ENCODE assay signal across 24 mouse cellular contexts in genomic region chr2:60203733-60204132, GRCm38 (mm10). TPM values are rescaled to one million over a fixed set of nuclear protein-coding genes. Genes with fewer than 3 reads are reported as not detected.
DNase-seq lines count a peak whose midpoint lies in the region; ATAC-seq and TF ChIP-seq lines count a peak whose summit lies in the region.
"Had no signal": no experiment of that assay in that cellular context is flagged by ENCODE, and none has a peak within 500 bp of the region (broad histone marks: within the 10 kb centered on the region; RNA-seq: fewer than 3 reads in every experiment).

No protein-coding gene starts in this region.

- WGBS in liver, embryonic 11.5 days = 83% methylated on average over 4 of the region's 4 CpGs
- WGBS in liver, embryonic 12.5 days (ENCODE audit: insufficient replicate concordance) = 67% methylated on average over 4 of the region's 4 CpGs
- WGBS in intestine, postnatal 0 days = 48% methylated on average over 4 of the region's 4 CpGs

- no peaks in the 10 kb centered on the region for H3K9me3 ChIP-seq in liver, embryonic 11.5 days (ENCODE audit: control insufficient read depth, low read length)
- H3K9me3 ChIP-seq in liver, embryonic 12.5 days (replicated peaks) = no peaks in the 10 kb centered on the region
- no peaks in the 10 kb centered on the region for H3K9me3 ChIP-seq in MEL (replicated peaks; ENCODE audit: insufficient read depth, low read length)
- H3K9me3 ChIP-seq in intestine, postnatal 0 days (ENCODE audit: control insufficient read depth) = no peaks in the 10 kb centered on the region
- H3K9me3 ChIP-seq: forebrain, embryonic 10.5 days; forebrain, embryonic 13.5 days; heart, embryonic 10.5 days; heart, embryonic 13.5 days had no signal

- peaks cover 7% of the 10 kb centered on the region for H3K79me2 ChIP-seq in MEL (ENCODE audit: control insufficient read depth, insufficient read depth, low read length, poor library complexity)

- no peak overlapping the region for H3K4me3 ChIP-seq in liver, embryonic 11.5 days (ENCODE audit: low read depth, low read length)
- H3K4me3 ChIP-seq in liver, embryonic 12.5 days = no peak overlapping the region
- peak overlapping the region; percentile 3 to 21; a peak in 1 of 4 replicates for H3K4me3 ChIP-seq in MEL (ENCODE audit: control insufficient read depth in 1 of 2, insufficient read depth in 1 of 2, low read depth in 2 of 2, low read length in 2 of 2)
- no peak overlapping the region for H3K4me3 ChIP-seq in intestine, postnatal 0 days (ENCODE audit: low read depth, low read length)
- H3K4me3 ChIP-seq: forebrain, embryonic 10.5 days; forebrain, embryonic 13.5 days; heart, adult 2 months; heart, embryonic 10.5 days; heart, embryonic 13.5 days had no signal

- H3K4me2 ChIP-seq in liver, embryonic 11.5 days = peak overlapping the region; percentile 28
- no peak overlapping the region for H3K4me2 ChIP-seq in liver, embryonic 12.5 days
- H3K4me2 ChIP-seq in intestine, postnatal 0 days (replicated peaks; ENCODE audit: low read depth) = no peak overlapping the region; the same call in 1 of the 2 replicates
- H3K4me2 ChIP-seq: forebrain, embryonic 13.5 days; heart, embryonic 13.5 days; hindbrain, embryonic 14.5 days had no signal

- no peak overlapping the region for H3K9ac ChIP-seq in liver, embryonic 11.5 days (ENCODE audit: low read depth, low read length)
- H3K9ac ChIP-seq in liver, embryonic 12.5 days = no peak overlapping the region
- H3K9ac ChIP-seq in MEL (ENCODE audit: control insufficient read depth, low read depth, low read length, poor library complexity, severe bottlenecking) = peak overlapping the region; percentile 41
- H3K9ac ChIP-seq in intestine, postnatal 0 days (ENCODE audit: low read depth, low read length) = no peak overlapping the region
- H3K9ac ChIP-seq: forebrain, embryonic 13.5 days; heart, embryonic 13.5 days; hindbrain, embryonic 14.5 days had no signal

- no peak for DNase-seq in liver, embryonic 11.5 days (ENCODE audit: low spot score)
- DNase-seq in MEL (ENCODE audit: low read depth, low spot score) = no peak
- no peak for DNase-seq in lung, postnatal 10 days
- DNase-seq in ovary, postnatal 36 days (ENCODE audit: low spot score) = no peak
- DNase-seq: adrenal gland, adult 8-10 months; adrenal gland, postnatal 25 days; cerebellum, adult 11-12 months; cerebellum, adult 8-10 months; cerebellum, postnatal 14 days; gastrocnemius, postnatal 10 days; gastrocnemius, postnatal 36 days; heart, adult 2 months; heart, postnatal 14 days; heart, postnatal 4 days had no signal

- H3K27ac ChIP-seq in liver, embryonic 11.5 days (ENCODE audit: low read depth, low read length) = no peak overlapping the region
- no peak overlapping the region for H3K27ac ChIP-seq in liver, embryonic 12.5 days
- H3K27ac ChIP-seq in MEL (ENCODE audit: control insufficient read depth, low read depth, low read length) = peak overlapping the region; percentile 67
- H3K27ac ChIP-seq in intestine, postnatal 0 days (ENCODE audit: low read depth, low read length) = peak overlapping the region; percentile 72; the same call in 1 of the 2 replicates
- H3K27ac ChIP-seq: forebrain, embryonic 10.5 days; forebrain, embryonic 13.5 days; heart, adult 2 months; heart, embryonic 10.5 days; heart, embryonic 13.5 days; hindbrain, embryonic 14.5 days; hindbrain, postnatal 0 days had no signal

- no peak for TF ChIP-seq RAD21 in MEL (IDR thresholded peaks at IDR 0.05; ENCODE audit: low read depth, low read length)

- H3K27me3 ChIP-seq in liver, embryonic 11.5 days (replicated peaks; ENCODE audit: control insufficient read depth, insufficient read depth, low read length) = no peaks in the 10 kb centered on the region
- no peaks in the 10 kb centered on the region for H3K27me3 ChIP-seq in liver, embryonic 12.5 days (replicated peaks)
- no peaks in the 10 kb centered on the region for H3K27me3 ChIP-seq in MEL (ENCODE audit: control insufficient read depth in 1 of 2, insufficient read depth in 2 of 2, low read length in 2 of 2)
- no peaks in the 10 kb centered on the region for H3K27me3 ChIP-seq in intestine, postnatal 0 days (replicated peaks; ENCODE audit: control insufficient read depth, insufficient read depth, low read length)
- H3K27me3 ChIP-seq: forebrain, embryonic 13.5 days; heart, embryonic 13.5 days; Patski had no signal

- TF ChIP-seq CTCF in MEL (IDR thresholded peaks at IDR 0.05 in 2 of 3, conservative IDR thresholded peaks at IDR 0.05 in 1 of 3; ENCODE audit: control insufficient read depth in 1 of 3, insufficient read depth in 1 of 3, low read depth in 2 of 3, low read length in 3 of 3, poor library complexity in 1 of 3, severe bottlenecking in 1 of 3) = no peak
- TF ChIP-seq CTCF in intestine, postnatal 0 days (IDR thresholded peaks at IDR 0.05; ENCODE audit: low read depth) = no peak

- ATAC-seq in liver, embryonic 11.5 days (replicated peaks; ENCODE audit: low FRiP score) = no peak
- no peak for ATAC-seq in liver, embryonic 12.5 days
- peak; percentile 81 for ATAC-seq in intestine, postnatal 0 days
- ATAC-seq: forebrain, embryonic 13.5 days; forebrain, embryonic 16.5 days; hindbrain, postnatal 0 days; Patski had no signal

- no peak for TF ChIP-seq POLR2A in MEL (IDR thresholded peaks at IDR 0.05; ENCODE audit: control insufficient read depth in 1 of 2, insufficient read depth in 1 of 2, low read depth in 1 of 2, low read length in 2 of 2, poor library complexity in 1 of 2)

- H3K36me3 ChIP-seq in liver, embryonic 11.5 days (ENCODE audit: control insufficient read depth, insufficient read depth, low read length) = no peaks in the 10 kb centered on the region
- peaks cover 22% of the 10 kb centered on the region for H3K36me3 ChIP-seq in liver, embryonic 12.5 days
- peaks cover 0 to 34% of the 10 kb centered on the region in 2 experiments; a peak in 2 of 4 replicates for H3K36me3 ChIP-seq in MEL (ENCODE audit: control insufficient read depth in 1 of 2, insufficient read depth in 2 of 2, low read length in 2 of 2)
- no peaks in the 10 kb centered on the region; the same call in 1 of the 2 replicates for H3K36me3 ChIP-seq in intestine, postnatal 0 days (ENCODE audit: control insufficient read depth, insufficient read depth)

- peaks cover 18% of the 10 kb centered on the region for H3K4me1 ChIP-seq in liver, embryonic 11.5 days (replicated peaks; ENCODE audit: control insufficient read depth, insufficient read depth, low read length)
- peaks cover 42% of the 10 kb centered on the region for H3K4me1 ChIP-seq in liver, embryonic 12.5 days
- peaks cover 12 to 33% of the 10 kb centered on the region in 2 experiments for H3K4me1 ChIP-seq in MEL (ENCODE audit: control insufficient read depth in 1 of 2, insufficient read depth in 2 of 2, low read length in 2 of 2)
- peaks cover 5% of the 10 kb centered on the region; the same call in 1 of the 2 replicates for H3K4me1 ChIP-seq in intestine, postnatal 0 days (replicated peaks; ENCODE audit: control insufficient read depth, insufficient read depth, low read length)

- TF ChIP-seq EP300 in MEL (IDR thresholded peaks at IDR 0.05; ENCODE audit: low read depth in 1 of 2, low read length in 2 of 2) = no peak

TF ChIP-seq in MEL, 35 proteins besides CTCF, POLR2A, EP300 and RAD21:
- no peak for TF ChIP-seq MEF2A (IDR thresholded peaks at IDR 0.05; ENCODE audit: extremely low read depth, insufficient replicate concordance, low read depth, low read length, poor library complexity, severe bottlenecking)
- TF ChIP-seq RCOR1 (IDR thresholded peaks at IDR 0.05; ENCODE audit: low read depth, low read length) = no peak
- no peak for TF ChIP-seq ZKSCAN1 (IDR thresholded peaks at IDR 0.05; ENCODE audit: low read depth, low read length)
- TF ChIP-seq MYB (IDR thresholded peaks at IDR 0.05; ENCODE audit: low read depth, low read length) = no peak
- TF ChIP-seq MXI1 (IDR thresholded peaks at IDR 0.05; ENCODE audit: low read depth, low read length) = no peak
- TF ChIP-seq UBTF (IDR thresholded peaks at IDR 0.05; ENCODE audit: borderline replicate concordance, insufficient read depth, low read depth, low read length) = no peak
- TF ChIP-seq GABPA (IDR thresholded peaks at IDR 0.05; ENCODE audit: low read depth, low read length) = no peak
- TF ChIP-seq TAL1 (IDR thresholded peaks at IDR 0.05; ENCODE audit: low read length) = no peak
- no peak for TF ChIP-seq JUND (IDR thresholded peaks at IDR 0.05; ENCODE audit: low read depth, low read length)

RNA-seq across cellular contexts. Expression of gene Baz2b, which starts 5.9 kb away (rescaled TPM):
- polyA plus RNA-seq in liver, embryonic 11.5 days (2014; fragmentation: Nextera tagmentation; extraction: Ambion mirVana) = 31.5 and 35.2 TPM in 2 replicates
- 22.1 and 22.2 TPM in 2 replicates for polyA plus RNA-seq in liver, embryonic 12.5 days (2016; fragmentation: Nextera tagmentation; extraction: Ambion mirVana)
- 5.5 and 5.7 TPM in 2 replicates for total RNA-seq in MEL (2012; rRNA removed)
- polyA plus RNA-seq in MEL (2012; ENCODE audit: insufficient read depth in 1 of 2, insufficient read length in 2 of 2, low read depth in 1 of 2, low replicate concordance in 2 of 2, missing spikeins in 1 of 2) = 10 to 100 TPM in 1 of 2 experiments, not detected in 1; 11.4 TPM
- 33.8 and 39.7 TPM in 2 replicates for polyA plus RNA-seq in intestine, postnatal 0 days (2015; fragmentation: Nextera tagmentation; extraction: Ambion mirVana)

RNA-seq across cellular contexts. Expression of gene March7, which starts 6.0 kb away (rescaled TPM):
- polyA plus RNA-seq in liver, embryonic 11.5 days (2014; fragmentation: Nextera tagmentation; extraction: Ambion mirVana) = 48.5 and 50.1 TPM in 2 replicates
- 32.7 and 32.9 TPM in 2 replicates for polyA plus RNA-seq in liver, embryonic 12.5 days (2016; fragmentation: Nextera tagmentation; extraction: Ambion mirVana)
- total RNA-seq in MEL (2012; rRNA removed) = 36.4 and 42.6 TPM in 2 replicates
- 10 to 100 TPM in 1 of 2 experiments, not detected in 1; 32.3 TPM for polyA plus RNA-seq in MEL (2012; ENCODE audit: insufficient read depth in 1 of 2, insufficient read length in 2 of 2, low read depth in 1 of 2, low replicate concordance in 2 of 2, missing spikeins in 1 of 2)
- polyA plus RNA-seq in intestine, postnatal 0 days (2015; fragmentation: Nextera tagmentation; extraction: Ambion mirVana) = 53.5 and 62.6 TPM in 2 replicates

Comparison
In these comparisons a context has a peak if more than half of its experiments do, and no peak if none do; other contexts are left out.
1. H3K27ac ChIP-seq: peak in MEL (single experiment) and intestine, postnatal 0 days (single experiment); none in liver, embryonic 11.5 days (single experiment) and liver, embryonic 12.5 days (single experiment).
2. H3K4me3 ChIP-seq: peak in MEL (2 of 2); none in liver, embryonic 11.5 days (single experiment), liver, embryonic 12.5 days (single experiment) and intestine, postnatal 0 days (single experiment).